Mouse (Mus musculus): Measurements from ENCODE around the gene Snx17.

Gene Snx17

GRCm38 (mm10) chr5:31226641-31227040, 33.6 kb downstream of the Snx17 start:
- no peak for DNase-seq (ENCODE audit: low read depth, low spot score)

- peak; percentile 96 for DNase-seq (ENCODE audit: low read depth, low spot score)
Observed at GRCm38 (mm10) chr5:31240637-31241521, 47.9 kb downstream of the Snx17 start, which contains the start of the genes Nrbp1 and Gm9970. Gene Nrbp1 (plus strand): TSS chr5:31240864. Gene Gm9970 (minus strand): TSS chr5:31241232.

- DNase-seq (ENCODE audit: low read depth, low spot score): no peak
Observed at GRCm38 (mm10) chr5:31241522-31242034, 48.6 kb downstream of the Snx17 start.

- no peak for DNase-seq (ENCODE audit: low read depth, low spot score)
Observed at GRCm38 (mm10) chr5:31242191-31242590, 49.2 kb downstream of the Snx17 start.
